Mouse (Mus musculus) urinary bladder, adult 2 months (tissue): ENCODE results near the gene Xpo6. TPM values are rescaled to one million over a fixed set of nuclear protein-coding genes. Genes with fewer than 3 reads are reported as not detected.

ENCODE experiments used
- DNase-seq: peaks from one replicate; pipeline ENCODE4 v3.0.0; 2022; ENCODE audit warnings: low spot score
- polyA plus RNA-seq: library from polyadenylated mRNA; depleted of rRNA; stranded (reverse); fragments of >200 nt; gene quantifications from 2 replicates; pipeline ENCODE4 v1.2.3, GENCODE M21; 2012

The Xpo6 gene
- polyA plus RNA-seq, 1 experiment: 81.2 TPM

GRCm38 (mm10) chr7:126127673-126128072 is 72.6 kb downstream of the Xpo6 start:
- DNase-seq: no peak

- no peak for DNase-seq
These were observed 73.8 kb downstream of the Xpo6 start for GRCm38 (mm10) chr7:126126502-126126901.

GRCm38 (mm10) chr7:126121533-126121932 is 78.8 kb downstream of the Xpo6 start:
- DNase-seq: no peak

GRCm38 (mm10) chr7:126119819-126120218 is 80.5 kb downstream of the Xpo6 start:
- no peak for DNase-seq

- DNase-seq: no peak
These were observed 87.0 kb downstream of the Xpo6 start for GRCm38 (mm10) chr7:126113263-126113662.

GRCm38 (mm10) chr7:126111230-126111629 is 89.1 kb downstream of the Xpo6 start:
- DNase-seq: no peak

GRCm38 (mm10) chr7:126109898-126110297 is 90.4 kb downstream of the Xpo6 start:
- no peak for DNase-seq

GRCm38 (mm10) chr7:126100440-126100839 is 99.9 kb downstream of the Xpo6 start:
- DNase-seq: no peak

- no peak for DNase-seq
These were observed 100.5 kb downstream of the Xpo6 start for GRCm38 (mm10) chr7:126099835-126100234.

GRCm38 (mm10) chr7:126099163-126099775 is 101.0 kb downstream of the Xpo6 start:
- no peak for DNase-seq

- no peak for DNase-seq
These were observed 102.9 kb downstream of the Xpo6 start for GRCm38 (mm10) chr7:126097219-126097915.

- DNase-seq: no peak
These were observed 103.7 kb downstream of the Xpo6 start for GRCm38 (mm10) chr7:126096596-126096995.

GRCm38 (mm10) chr7:126094738-126095137 is 105.6 kb downstream of the Xpo6 start:
- no peak for DNase-seq

GRCm38 (mm10) chr7:126093162-126093561 is 107.1 kb downstream of the Xpo6 start:
- no peak for DNase-seq

- no peak for DNase-seq
These were observed 110.5 kb downstream of the Xpo6 start for GRCm38 (mm10) chr7:126089782-126090181.

- no peak for DNase-seq
These were observed 112.1 kb downstream of the Xpo6 start for GRCm38 (mm10) chr7:126088155-126088554.

GRCm38 (mm10) chr7:126087602-126088001 is 112.7 kb downstream of the Xpo6 start:
- DNase-seq: no peak

- DNase-seq: no peak
These were observed 114.0 kb downstream of the Xpo6 start for GRCm38 (mm10) chr7:126086321-126086741.

GRCm38 (mm10) chr7:126085154-126085553 is 115.1 kb downstream of the Xpo6 start:
- DNase-seq: no peak

GRCm38 (mm10) chr7:126083980-126084348 is 116.3 kb downstream of the Xpo6 start:
- no peak for DNase-seq

- DNase-seq: no peak
These were observed 116.8 kb downstream of the Xpo6 start for GRCm38 (mm10) chr7:126083341-126083979.

GRCm38 (mm10) chr7:126082286-126082741 is 118.0 kb downstream of the Xpo6 start, which contains the start of gene Gsg1l:
Gsg1l (minus strand) TSS chr7:126082411.
- no peak for DNase-seq

GRCm38 (mm10) chr7:126081727-126082285 is 118.5 kb downstream of the Xpo6 start:
- no peak for DNase-seq
